ENCODE assay signal across 8 mouse cellular contexts in the genomic region with DNA sequence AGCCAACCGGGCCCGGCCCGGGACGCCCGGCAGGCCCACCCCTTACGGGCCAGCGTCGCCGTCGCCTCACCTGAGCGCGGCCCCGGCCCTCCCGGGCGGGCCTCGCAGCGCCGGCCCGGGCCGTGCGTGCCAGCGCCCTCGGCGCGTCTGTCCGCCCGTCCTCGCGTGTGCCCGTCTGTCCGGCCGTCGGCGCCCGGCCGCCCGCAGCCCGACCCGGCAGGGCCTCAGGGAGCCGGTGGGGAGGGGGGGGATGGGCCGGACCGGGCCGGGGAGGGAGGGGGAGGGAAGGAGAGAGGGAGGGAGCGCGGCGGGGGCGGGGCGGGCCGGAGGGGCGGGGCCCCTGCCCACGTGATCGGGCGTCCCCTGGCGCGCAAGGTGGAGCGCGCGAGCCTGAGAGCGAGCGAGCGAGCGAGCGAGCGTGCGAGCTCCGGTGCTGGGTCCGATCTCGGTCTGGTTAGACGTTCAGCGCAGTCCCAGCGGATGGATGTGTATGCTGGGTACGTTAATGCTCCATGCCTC. TPM values are rescaled to one million over a fixed set of nuclear protein-coding genes. Genes with fewer than 3 reads are reported as not detected.
DNase-seq lines count a peak whose midpoint lies in the region; ATAC-seq and TF ChIP-seq lines count a peak whose summit lies in the region.

A gene (minus strand): TSS at position 325 of the 519 bp plus-strand sequence.

- dilution Hi-C loops in CH12.LX (cut with MboI; ENCODE audit: extremely low pct_ligation_motif_present, extremely low pct_unique_long_range_greater_than_20kb, low sequenced_read_pairs) = no loop called here

- whole genome bisulfite sequencing in heart, embryonic 15.5 days = under 1% methylated on average over 32 of the region's 72 CpGs
- WGBS in liver, postnatal 0 days (ENCODE audit: insufficient replicate concordance) = under 1% methylated on average over 39 of the region's 72 CpGs
- under 1% methylated on average over 31 of the region's 72 CpGs for WGBS in neural tube, embryonic 14.5 days

- peaks cover 30% of the 10 kb centered on the region for H3K79me2 ChIP-seq in CH12.LX (replicated peaks; ENCODE audit: control insufficient read depth, extremely low read depth, insufficient read depth, poor library complexity, severe bottlenecking)

- TF ChIP-seq POLR2A in CH12.LX (IDR thresholded peaks at IDR 0.05; ENCODE audit: low read depth, low read length) = peak; percentile 88
- TF ChIP-seq POLR2A in testis, adult 2 months (IDR thresholded peaks at IDR 0.05; ENCODE audit: control insufficient read depth, low read depth, low read length) = peak; percentile 67

- peak within 1 kb of the TSS; percentile 88 for H3K4me2 ChIP-seq in CH12.LX (ENCODE audit: insufficient read depth, low read depth, poor library complexity, severe bottlenecking)
- H3K4me2 ChIP-seq in heart, embryonic 15.5 days = peak within 1 kb of the TSS; percentile 84
- peak within 1 kb of the TSS; percentile 93 for H3K4me2 ChIP-seq in liver, postnatal 0 days (ENCODE audit: low read depth, low read length)
- peak within 1 kb of the TSS; percentile 51 for H3K4me2 ChIP-seq in neural tube, embryonic 14.5 days (ENCODE audit: low read depth, low read length)

- H3K9me3 ChIP-seq in CH12.LX (replicated peaks; ENCODE audit: low read length) = no peaks in the 10 kb centered on the region
- H3K9me3 ChIP-seq in heart, embryonic 15.5 days (replicated peaks) = no peaks in the 10 kb centered on the region
- no peaks in the 10 kb centered on the region for H3K9me3 ChIP-seq in liver, postnatal 0 days (ENCODE audit: low read length)
- H3K9me3 ChIP-seq in neural tube, embryonic 14.5 days (ENCODE audit: control insufficient read depth, low read length) = no peaks in the 10 kb centered on the region

- H3K36me3 ChIP-seq in CH12.LX (replicated peaks in 1 of 2; ENCODE audit: control insufficient read depth in 1 of 2, insufficient read depth in 1 of 2, low read length in 1 of 2) = no peaks in the 10 kb centered on the region
- H3K36me3 ChIP-seq in heart, embryonic 15.5 days = no peaks in the 10 kb centered on the region
- H3K36me3 ChIP-seq in liver, postnatal 0 days (replicated peaks; ENCODE audit: insufficient read depth, low read length) = no peaks in the 10 kb centered on the region
- H3K36me3 ChIP-seq in neural tube, embryonic 14.5 days (ENCODE audit: control insufficient read depth, insufficient read depth, low read length) = no peaks in the 10 kb centered on the region
- no peaks in the 10 kb centered on the region for H3K36me3 ChIP-seq in testis, adult 2 months (ENCODE audit: control insufficient read depth, insufficient read depth, low read length)

- peak within 1 kb of the TSS; percentile 87 for H3K9ac ChIP-seq in CH12.LX (ENCODE audit: insufficient read depth, low read depth)
- H3K9ac ChIP-seq in heart, embryonic 15.5 days = peak within 1 kb of the TSS; percentile 99
- H3K9ac ChIP-seq in liver, postnatal 0 days (replicated peaks) = peak within 1 kb of the TSS; percentile 96
- peak within 1 kb of the TSS; percentile 99 for H3K9ac ChIP-seq in neural tube, embryonic 14.5 days (replicated peaks; ENCODE audit: low read depth, low read length)

- TF ChIP-seq CTCF in CH12.LX (conservative IDR thresholded peaks at IDR 0.05 in 1 of 2, IDR thresholded peaks at IDR 0.05 in 1 of 2; ENCODE audit: low read depth in 2 of 2, low read length in 2 of 2) = no peak
- TF ChIP-seq CTCF in liver, postnatal 0 days (IDR thresholded peaks at IDR 0.05; ENCODE audit: low read depth) = no peak
- no peak for TF ChIP-seq CTCF in testis, adult 2 months (IDR thresholded peaks at IDR 0.05; ENCODE audit: control insufficient read depth, insufficient read depth, insufficient replicate concordance, low read depth, low read length)

- H3K4me1 ChIP-seq in CH12.LX (ENCODE audit: control insufficient read depth in 1 of 2, insufficient read depth in 2 of 2) = peaks cover 0 to 18% of the 10 kb centered on the region in 2 experiments; a peak in 2 of 4 replicates
- H3K4me1 ChIP-seq in brown adipose tissue, adult 24 weeks (ENCODE audit: control insufficient read depth, insufficient read depth, insufficient read length, low read length) = peaks cover 5% of the 10 kb centered on the region; the same call in 1 of the 2 replicates
- H3K4me1 ChIP-seq in heart, embryonic 15.5 days (replicated peaks) = peaks cover 30% of the 10 kb centered on the region
- H3K4me1 ChIP-seq in liver, postnatal 0 days (ENCODE audit: insufficient read depth) = peaks cover 18% of the 10 kb centered on the region
- H3K4me1 ChIP-seq in neural tube, embryonic 14.5 days (ENCODE audit: control insufficient read depth, insufficient read depth, low read length) = peaks cover 16% of the 10 kb centered on the region
- H3K4me1 ChIP-seq in testis, adult 2 months (ENCODE audit: control insufficient read depth, insufficient read depth, low read length) = peaks cover 6% of the 10 kb centered on the region

- DNase-seq in CH12.LX (ENCODE audit: extremely low read depth) = peak; percentile 73
- DNase-seq in kidney, postnatal 14 days = peak; percentile 87
- DNase-seq in liver, postnatal 0 days = peak; percentile 90

- ATAC-seq in erythroid progenitor cell, adult 5-6 weeks (replicated peaks; ENCODE audit: low FRiP score, poor library complexity, severe bottlenecking) = peak; percentile 84
- ATAC-seq in heart, embryonic 15.5 days (replicated peaks; ENCODE audit: insufficient number of reproducible peaks, insufficient read depth, low FRiP score, low read depth) = peak; percentile 82
- ATAC-seq in liver, postnatal 0 days = peak; percentile 86
- ATAC-seq in neural tube, embryonic 14.5 days (ENCODE audit: low read depth) = peak; percentile 80

- peak within 1 kb of the TSS; percentile 82 to 92 (median 89) for H3K4me3 ChIP-seq in CH12.LX (replicated peaks in 1 of 3; ENCODE audit: low read depth in 2 of 3, low read length in 2 of 3, poor library complexity in 1 of 3)
- peak within 1 kb of the TSS; percentile 96 for H3K4me3 ChIP-seq in brown adipose tissue, adult 24 weeks (ENCODE audit: insufficient read depth, low read depth, low read length)
- H3K4me3 ChIP-seq in heart, embryonic 15.5 days = peak within 1 kb of the TSS; percentile 94
- peak within 1 kb of the TSS; percentile 63 for H3K4me3 ChIP-seq in liver, postnatal 0 days (ENCODE audit: low read depth, low read length)
- peak within 1 kb of the TSS; percentile 85 for H3K4me3 ChIP-seq in neural tube, embryonic 14.5 days (ENCODE audit: low read depth, low read length)
- peak within 1 kb of the TSS; percentile 95 for H3K4me3 ChIP-seq in testis, adult 2 months (ENCODE audit: control insufficient read depth, low read depth, low read length)

- in situ Hi-C loops in CH12.LX (cut with MboI; ENCODE audit: low pct_ligation_motif_present, low pct_unique_long_range_greater_than_20kb, low sequenced_read_pairs) = no loop called here

- no peak for TF ChIP-seq RAD21 in CH12.LX (IDR thresholded peaks at IDR 0.05; ENCODE audit: low read depth, low read length)

- H3K27me3 ChIP-seq in CH12.LX (replicated peaks) = no peaks in the 10 kb centered on the region
- no peaks in the 10 kb centered on the region for H3K27me3 ChIP-seq in heart, embryonic 15.5 days
- no peaks in the 10 kb centered on the region for H3K27me3 ChIP-seq in liver, postnatal 0 days (ENCODE audit: insufficient read depth, low read length)
- no peaks in the 10 kb centered on the region for H3K27me3 ChIP-seq in neural tube, embryonic 14.5 days (ENCODE audit: control insufficient read depth, insufficient read depth, low read length)
- no peaks in the 10 kb centered on the region for H3K27me3 ChIP-seq in testis, adult 2 months (ENCODE audit: control insufficient read depth, insufficient read depth, low read length)

- TF ChIP-seq EP300 in CH12.LX (IDR thresholded peaks at IDR 0.05; ENCODE audit: low read length) = no peak
- no peak for TF ChIP-seq EP300 in liver, postnatal 0 days (IDR thresholded peaks at IDR 0.05; ENCODE audit: low read depth)

- 0 out of 2 replicates have a peak within 1 kb of the TSS, but pooled peaks have one; percentile 12 for H3K27ac ChIP-seq in CH12.LX (ENCODE audit: insufficient read depth, low read depth)
- H3K27ac ChIP-seq in brown adipose tissue, adult 24 weeks (replicated peaks; ENCODE audit: low read depth, low read length) = peak within 1 kb of the TSS; percentile 73
- peak within 1 kb of the TSS; percentile 95 for H3K27ac ChIP-seq in heart, embryonic 15.5 days
- peak within 1 kb of the TSS; percentile 95 for H3K27ac ChIP-seq in liver, postnatal 0 days (ENCODE audit: low read depth)
- peak within 1 kb of the TSS; percentile 90 for H3K27ac ChIP-seq in neural tube, embryonic 14.5 days (ENCODE audit: low read depth, low read length)
- H3K27ac ChIP-seq in testis, adult 2 months (ENCODE audit: control insufficient read depth, insufficient read depth, low read depth, low read length) = peak within 1 kb of the TSS; percentile 90

TF ChIP-seq in CH12.LX, 34 proteins besides CTCF, POLR2A, EP300 and RAD21 (continues in another document):
- 0 out of 2 replicates have a peak, but pooled peaks have one; percentile 47 for TF ChIP-seq MAX (IDR thresholded peaks at IDR 0.05; ENCODE audit: low read length)
- TF ChIP-seq JUND (conservative IDR thresholded peaks at IDR 0.05; ENCODE audit: low read depth, low read length) = no peak
- TF ChIP-seq RCOR1 (conservative IDR thresholded peaks at IDR 0.05; ENCODE audit: low read depth, low read length) = no peak
- TF ChIP-seq TBP (conservative IDR thresholded peaks at IDR 0.05; ENCODE audit: low read depth, low read length) = 0 out of 2 replicates have a peak, but pooled peaks have one; percentile 66
- TF ChIP-seq MXI1 (IDR thresholded peaks at IDR 0.05; ENCODE audit: low read depth, low read length) = peak; percentile 80; the same call in 1 of the 2 replicates
- TF ChIP-seq NRF1 (IDR thresholded peaks at IDR 0.05; ENCODE audit: low read depth, low read length) = 0 out of 2 replicates have a peak, but pooled peaks have one; percentile 30
- TF ChIP-seq TCF12 (IDR thresholded peaks at IDR 0.05; ENCODE audit: low read depth, low read length) = peak; percentile 68
- no peak for TF ChIP-seq ELF1 (IDR thresholded peaks at IDR 0.05; ENCODE audit: low read depth, low read length)
- peak; percentile 48; the same call in 1 of the 2 replicates for TF ChIP-seq BHLHE40 (IDR thresholded peaks at IDR 0.05; ENCODE audit: low read depth, low read length)

RNA-seq across cellular contexts. Expression of the gene that starts here (rescaled TPM):
- total RNA-seq in CH12.LX (2012; rRNA removed) (5.9 and 6.2 TPM in 2 replicates), CH12.LX (2014; rRNA removed) (5.2 and 5.4 TPM in 2 replicates)
- polyA plus RNA-seq in CH12.LX (2012; ENCODE audit: insufficient read length, low read depth) = 17.0 and 20.6 TPM in 2 replicates
- 11.5 and 13.5 TPM in 2 replicates for polyA plus RNA-seq in brown adipose tissue, adult 24 weeks (2012; ENCODE audit: insufficient read depth, insufficient read length, missing spikeins)
- 55.1 and 66.7 TPM in 2 replicates for total RNA-seq in erythroid progenitor cell, adult 5-6 weeks (2015; ENCODE audit: low replicate concordance)
- 19.4 and 24.4 TPM in 2 replicates for total RNA-seq in erythroid progenitor cell, adult 5-6 weeks (2017; ENCODE audit: low replicate concordance)
- 12.0 and 14.5 TPM in 2 replicates for polyA plus RNA-seq in heart, embryonic 15.5 days (2015; fragmentation: Nextera tagmentation; extraction: Ambion mirVana)
- polyA plus RNA-seq in liver, postnatal 0 days (2015; fragmentation: Nextera tagmentation; extraction: Ambion mirVana) = 6.3 and 6.4 TPM in 2 replicates
- 31.4 and 36.0 TPM in 2 replicates for polyA plus RNA-seq in neural tube, embryonic 14.5 days (2014; fragmentation: Nextera tagmentation; extraction: Ambion mirVana)
- 93.0 and 103 TPM in 2 replicates for polyA plus RNA-seq in testis, adult 2 months (2012; rRNA removed)

Comparison
In these comparisons a context has a peak if more than half of its experiments do, and no peak if none do; other contexts are left out.
1. Peak in every context shown above with its lines: DNase-seq, ATAC-seq, H3K4me3 ChIP-seq and H3K27ac ChIP-seq.
2. H3K27ac ChIP-seq: peak in every context shown above with its lines; median percentile 95 in heart, embryonic 15.5 days; 95 in liver, postnatal 0 days; 90 in neural tube, embryonic 14.5 days; 90 in testis, adult 2 months; 73 in brown adipose tissue, adult 24 weeks; 12 in CH12.LX.